Mouse (Mus musculus): ENCODE data around the gene Nckap5. TPM values are rescaled to one million over a fixed set of nuclear protein-coding genes. Genes with fewer than 3 reads are reported as not detected.

The Nckap5 gene
- 8.6 and 10.1 TPM in 2 replicates for polyA plus RNA-seq (2014; fragmentation: Nextera tagmentation; extraction: Ambion mirVana)

- H3K4me1 ChIP-seq (replicated peaks; ENCODE audit: control insufficient read depth, insufficient read depth, low read length): peaks cover 8% of the 10 kb centered on the region; the same call in 1 of the 2 replicates
- peak within 1 kb of the TSS; percentile 20 for H3K9ac ChIP-seq (ENCODE audit: low read length)
- peak within 1 kb of the TSS; percentile 84 for H3K4me2 ChIP-seq (ENCODE audit: low read length)
- peak; percentile 67 for ATAC-seq (replicated peaks; ENCODE audit: low FRiP score, low TSS enrichment, low read depth)
- H3K36me3 ChIP-seq (ENCODE audit: control insufficient read depth, insufficient read depth, low read length): no peaks in the 10 kb centered on the region
- no peaks in the 10 kb centered on the region for H3K9me3 ChIP-seq (ENCODE audit: control insufficient read depth, low read length)
- no peaks in the 10 kb centered on the region for H3K27me3 ChIP-seq (replicated peaks; ENCODE audit: control insufficient read depth, insufficient read depth, low read length)
- WGBS: under 1% methylated on average over 35 of the region's 35 CpGs
- peak within 1 kb of the TSS; percentile 37 for H3K4me3 ChIP-seq (ENCODE audit: low read depth, low read length)
- H3K27ac ChIP-seq (ENCODE audit: low read depth): no peak within 1 kb of the TSS
- peak; percentile 82 for DNase-seq (ENCODE audit: low spot score)
Measured at GRCm38 (mm10) chr1:126830031-126830927, at the start of gene Nckap5. TSS of gene Nckap5 (minus strand) at chr1:126830799.

DNA sequence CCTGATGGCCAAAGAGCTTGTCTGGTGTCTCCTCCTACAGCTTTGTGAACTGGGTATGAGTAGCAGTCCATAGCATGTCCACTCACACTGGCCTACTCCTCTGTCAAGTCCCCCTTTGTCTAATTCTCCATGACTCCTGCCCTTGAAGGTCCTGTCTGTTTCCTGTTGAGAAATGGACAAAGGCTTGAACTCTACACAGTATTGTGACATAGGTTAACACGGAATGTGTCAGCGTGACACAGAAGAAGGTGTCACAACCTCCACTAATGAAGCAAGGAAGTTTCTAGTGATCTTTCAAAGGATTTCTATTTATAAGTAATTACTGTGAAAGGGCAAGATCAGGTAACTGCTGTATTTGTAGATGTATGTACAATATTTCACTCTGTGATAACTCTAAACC lies 46.9 kb upstream of the Nckap5 start:
- no peak overlapping the region for H3K27ac ChIP-seq (ENCODE audit: low read depth)
- ATAC-seq (replicated peaks; ENCODE audit: low FRiP score, low TSS enrichment, low read depth): no peak
- no peak for DNase-seq (ENCODE audit: low spot score)
- no peaks in the 10 kb centered on the region for H3K36me3 ChIP-seq (ENCODE audit: control insufficient read depth, insufficient read depth, low read length)
- H3K4me3 ChIP-seq (ENCODE audit: low read depth, low read length): no peak overlapping the region
- H3K4me2 ChIP-seq (ENCODE audit: low read length): no peak overlapping the region
- H3K4me1 ChIP-seq (replicated peaks; ENCODE audit: control insufficient read depth, insufficient read depth, low read length): no peaks in the 10 kb centered on the region
- H3K9ac ChIP-seq (ENCODE audit: low read length): no peak overlapping the region
- no peaks in the 10 kb centered on the region for H3K9me3 ChIP-seq (ENCODE audit: control insufficient read depth, low read length)
- 94% methylated on average over 2 of the region's 2 CpGs for WGBS
- H3K27me3 ChIP-seq (replicated peaks; ENCODE audit: control insufficient read depth, insufficient read depth, low read length): no peaks in the 10 kb centered on the region

DNA sequence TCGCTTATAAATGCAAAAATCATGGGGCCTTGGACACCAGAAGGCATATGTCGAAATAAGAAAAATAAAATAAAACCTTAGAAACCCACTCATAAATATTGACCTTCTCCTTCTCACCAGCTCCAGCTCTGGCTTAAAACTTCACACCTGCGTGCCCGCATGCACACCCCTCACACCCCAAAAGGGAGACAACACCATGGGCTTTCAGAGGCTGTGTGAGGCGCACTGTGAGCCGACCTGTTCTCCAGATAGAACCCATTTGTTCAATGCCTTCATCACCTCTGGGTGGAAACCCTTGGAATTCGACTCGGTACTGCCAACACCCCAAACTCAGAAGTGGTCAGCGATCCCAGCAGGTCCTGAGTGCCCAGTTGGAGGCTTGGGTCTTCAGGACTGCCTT lies 37.8 kb upstream of the Nckap5 start:
- H3K4me3 ChIP-seq (ENCODE audit: low read depth, low read length): no peak overlapping the region
- H3K9me3 ChIP-seq (ENCODE audit: control insufficient read depth, low read length): no peaks in the 10 kb centered on the region
- no peaks in the 10 kb centered on the region for H3K27me3 ChIP-seq (replicated peaks; ENCODE audit: control insufficient read depth, insufficient read depth, low read length)
- H3K9ac ChIP-seq (ENCODE audit: low read length): no peak overlapping the region
- H3K4me1 ChIP-seq (replicated peaks; ENCODE audit: control insufficient read depth, insufficient read depth, low read length): no peaks in the 10 kb centered on the region
- 76% methylated on average over 9 of the region's 9 CpGs for WGBS
- ATAC-seq (replicated peaks; ENCODE audit: low FRiP score, low TSS enrichment, low read depth): no peak
- H3K27ac ChIP-seq (ENCODE audit: low read depth): no peak overlapping the region
- H3K4me2 ChIP-seq (ENCODE audit: low read length): no peak overlapping the region
- no peak for DNase-seq (ENCODE audit: low spot score)
- no peaks in the 10 kb centered on the region for H3K36me3 ChIP-seq (ENCODE audit: control insufficient read depth, insufficient read depth, low read length)

DNA sequence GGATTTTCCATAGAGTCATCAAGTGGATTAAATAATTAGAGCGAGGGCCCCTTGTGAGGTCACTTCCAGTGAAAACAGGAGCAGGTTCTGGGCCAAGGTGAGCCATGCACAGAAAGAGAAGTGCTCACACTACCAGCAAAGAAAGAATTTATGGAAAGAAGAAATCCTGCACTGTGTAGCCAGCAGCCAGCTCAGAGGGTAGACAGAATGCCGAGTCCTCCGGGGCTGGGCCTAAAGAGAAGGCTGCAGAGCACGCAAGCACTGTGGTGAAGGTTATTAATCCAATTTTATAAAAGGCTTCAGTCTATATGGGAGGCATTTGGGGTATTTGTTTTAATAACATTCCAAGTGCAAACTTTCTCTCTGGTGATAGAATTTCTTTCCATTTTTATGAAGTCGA lies 37.3 kb upstream of the Nckap5 start:
- ATAC-seq (replicated peaks; ENCODE audit: low FRiP score, low TSS enrichment, low read depth): no peak
- no peak overlapping the region for H3K27ac ChIP-seq (ENCODE audit: low read depth)
- H3K4me1 ChIP-seq (replicated peaks; ENCODE audit: control insufficient read depth, insufficient read depth, low read length): no peaks in the 10 kb centered on the region
- no peaks in the 10 kb centered on the region for H3K27me3 ChIP-seq (replicated peaks; ENCODE audit: control insufficient read depth, insufficient read depth, low read length)
- H3K4me3 ChIP-seq (ENCODE audit: low read depth, low read length): no peak overlapping the region
- no peak for DNase-seq (ENCODE audit: low spot score)
- H3K36me3 ChIP-seq (ENCODE audit: control insufficient read depth, insufficient read depth, low read length): no peaks in the 10 kb centered on the region
- H3K4me2 ChIP-seq (ENCODE audit: low read length): no peak overlapping the region
- H3K9ac ChIP-seq (ENCODE audit: low read length): no peak overlapping the region
- 85% methylated on average over 5 of the region's 5 CpGs for WGBS
- H3K9me3 ChIP-seq (ENCODE audit: control insufficient read depth, low read length): no peaks in the 10 kb centered on the region

- Histone ChIP-seq H3K27ac (ENCODE audit: low read depth) (no peak overlapping the region), H3K4me1 (replicated peaks; ENCODE audit: control insufficient read depth, insufficient read depth, low read length) (no peaks in the 10 kb centered on the region), H3K4me3 (ENCODE audit: low read depth, low read length) (no peak overlapping the region), H3K9ac (ENCODE audit: low read length) (no peak overlapping the region), H3K9me3 (ENCODE audit: control insufficient read depth, low read length) (no peaks in the 10 kb centered on the region), H3K36me3 (ENCODE audit: control insufficient read depth, insufficient read depth, low read length) (no peaks in the 10 kb centered on the region), H3K27me3 (replicated peaks; ENCODE audit: control insufficient read depth, insufficient read depth, low read length) (no peaks in the 10 kb centered on the region), H3K4me2 (ENCODE audit: low read length) (no peak overlapping the region)
- WGBS: 54% methylated on average over 7 of the region's 7 CpGs
- DNase-seq (ENCODE audit: low spot score) (no peak), ATAC-seq (replicated peaks; ENCODE audit: low FRiP score, low TSS enrichment, low read depth) (no peak)
Measured at GRCm38 (mm10) chr1:126865591-126866086, 35.0 kb upstream of the Nckap5 start.

GRCm38 (mm10) chr1:126861816-126862215 lies 31.2 kb upstream of the Nckap5 start:
- ATAC-seq (replicated peaks; ENCODE audit: low FRiP score, low TSS enrichment, low read depth) (no peak), DNase-seq (ENCODE audit: low spot score) (no peak)
- H3K27me3 ChIP-seq (replicated peaks; ENCODE audit: control insufficient read depth, insufficient read depth, low read length): no peaks in the 10 kb centered on the region
- H3K36me3 ChIP-seq (ENCODE audit: control insufficient read depth, insufficient read depth, low read length): no peaks in the 10 kb centered on the region
- no peak overlapping the region for H3K4me2 ChIP-seq (ENCODE audit: low read length)
- H3K4me1 ChIP-seq (replicated peaks; ENCODE audit: control insufficient read depth, insufficient read depth, low read length): no peaks in the 10 kb centered on the region
- WGBS: 65% methylated on average over 3 of the region's 3 CpGs
- H3K4me3 ChIP-seq (ENCODE audit: low read depth, low read length): no peak overlapping the region
- no peak overlapping the region for H3K27ac ChIP-seq (ENCODE audit: low read depth)
- no peaks in the 10 kb centered on the region for H3K9me3 ChIP-seq (ENCODE audit: control insufficient read depth, low read length)
- H3K9ac ChIP-seq (ENCODE audit: low read length): no peak overlapping the region

DNA sequence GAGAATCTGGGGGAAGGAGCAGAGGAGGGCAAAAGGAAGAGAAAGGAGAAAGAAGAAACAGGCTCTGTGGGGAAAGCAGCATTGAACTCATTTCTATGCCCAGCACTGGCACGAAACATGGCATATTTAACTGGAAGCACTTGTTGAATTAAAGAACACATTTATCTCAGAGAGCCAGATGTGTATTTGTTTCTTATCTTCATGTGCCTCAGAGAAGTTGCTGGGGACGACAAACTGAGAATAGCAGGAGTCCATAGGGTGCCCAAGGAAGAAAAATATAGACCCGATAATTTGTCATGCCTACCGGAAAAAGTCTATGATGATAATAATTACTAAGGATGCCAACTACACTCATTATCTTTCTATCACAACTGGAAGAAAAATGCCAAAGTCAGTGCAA lies 29.9 kb upstream of the Nckap5 start:
- H3K9ac ChIP-seq (ENCODE audit: low read length): no peak overlapping the region
- no peaks in the 10 kb centered on the region for H3K27me3 ChIP-seq (replicated peaks; ENCODE audit: control insufficient read depth, insufficient read depth, low read length)
- H3K4me2 ChIP-seq (ENCODE audit: low read length): no peak overlapping the region
- H3K27ac ChIP-seq (ENCODE audit: low read depth): no peak overlapping the region
- WGBS: 87% methylated on average over 4 of the region's 4 CpGs
- no peak overlapping the region for H3K4me3 ChIP-seq (ENCODE audit: low read depth, low read length)
- DNase-seq (ENCODE audit: low spot score) (no peak), ATAC-seq (replicated peaks; ENCODE audit: low FRiP score, low TSS enrichment, low read depth) (no peak)
- H3K36me3 ChIP-seq (ENCODE audit: control insufficient read depth, insufficient read depth, low read length): no peaks in the 10 kb centered on the region
- H3K9me3 ChIP-seq (ENCODE audit: control insufficient read depth, low read length): no peaks in the 10 kb centered on the region
- H3K4me1 ChIP-seq (replicated peaks; ENCODE audit: control insufficient read depth, insufficient read depth, low read length): no peaks in the 10 kb centered on the region

- Histone ChIP-seq H3K4me2 (ENCODE audit: low read length) (no peak overlapping the region), H3K27ac (ENCODE audit: low read depth) (no peak overlapping the region), H3K36me3 (ENCODE audit: control insufficient read depth, insufficient read depth, low read length) (no peaks in the 10 kb centered on the region), H3K4me3 (ENCODE audit: low read depth, low read length) (no peak overlapping the region), H3K4me1 (replicated peaks; ENCODE audit: control insufficient read depth, insufficient read depth, low read length) (no peaks in the 10 kb centered on the region), H3K9me3 (ENCODE audit: control insufficient read depth, low read length) (no peaks in the 10 kb centered on the region), H3K27me3 (replicated peaks; ENCODE audit: control insufficient read depth, insufficient read depth, low read length) (no peaks in the 10 kb centered on the region), H3K9ac (ENCODE audit: low read length) (no peak overlapping the region)
- no peak for ATAC-seq (replicated peaks; ENCODE audit: low FRiP score, low TSS enrichment, low read depth)
- no peak for DNase-seq (ENCODE audit: low spot score)
- WGBS: 32% methylated on average over 6 of the region's 6 CpGs
Measured at GRCm38 (mm10) chr1:126849481-126849880, 18.9 kb upstream of the Nckap5 start.

DNA sequence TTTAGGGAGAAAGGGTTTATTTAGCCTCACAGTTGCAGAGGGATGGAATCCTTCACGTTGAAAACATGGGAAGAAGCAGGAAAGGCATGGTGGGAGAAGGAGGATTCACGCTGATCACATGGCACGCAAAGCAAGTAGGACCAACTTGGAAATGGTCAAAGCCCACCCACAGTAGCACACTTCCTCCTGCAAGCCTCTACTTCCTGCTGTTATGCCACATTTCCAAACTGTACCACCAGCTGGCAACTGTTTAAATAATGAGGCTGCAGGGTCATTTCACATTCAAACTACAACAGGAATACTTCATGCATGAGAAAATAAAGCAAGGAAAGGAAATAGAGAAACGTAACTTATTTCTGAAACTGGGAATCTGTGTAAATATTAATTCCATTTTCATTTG lies 15.7 kb upstream of the Nckap5 start:
- Histone ChIP-seq H3K4me1 (replicated peaks; ENCODE audit: control insufficient read depth, insufficient read depth, low read length) (no peaks in the 10 kb centered on the region), H3K4me3 (ENCODE audit: low read depth, low read length) (no peak overlapping the region), H3K36me3 (ENCODE audit: control insufficient read depth, insufficient read depth, low read length) (no peaks in the 10 kb centered on the region), H3K9ac (ENCODE audit: low read length) (no peak overlapping the region), H3K4me2 (ENCODE audit: low read length) (no peak overlapping the region), H3K27ac (ENCODE audit: low read depth) (no peak overlapping the region), H3K9me3 (ENCODE audit: control insufficient read depth, low read length) (no peaks in the 10 kb centered on the region), H3K27me3 (replicated peaks; ENCODE audit: control insufficient read depth, insufficient read depth, low read length) (no peaks in the 10 kb centered on the region)
- ATAC-seq (replicated peaks; ENCODE audit: low FRiP score, low TSS enrichment, low read depth) (no peak), DNase-seq (ENCODE audit: low spot score) (no peak)
- 70% methylated on average over 4 of the region's 4 CpGs for WGBS
